ENCODE assay signal across 9 mouse cellular contexts in genomic region chr14:8135130-8135529, GRCm38 (mm10). TPM values are rescaled to one million over a fixed set of nuclear protein-coding genes. Genes with fewer than 3 reads are reported as not detected.
A peak's percentile ranks its signal among the peaks of the same experiment; 100 is the strongest.
DNase-seq lines count a peak whose midpoint lies in the region; ATAC-seq and TF ChIP-seq lines count a peak whose summit lies in the region.
"Had no signal": no experiment of that assay in that cellular context is flagged by ENCODE, and none has a peak within 500 bp of the region (broad histone marks: within the 10 kb centered on the region; RNA-seq: fewer than 3 reads in every experiment).

No protein-coding gene starts in this region.

- peaks cover 22% of the 10 kb centered on the region; the same call in 1 of the 2 replicates for H3K36me3 ChIP-seq in forebrain, embryonic 13.5 days (ENCODE audit: poor library complexity, severe bottlenecking)
- H3K36me3 ChIP-seq in forebrain, embryonic 12.5 days (replicated peaks) = peaks cover 16% of the 10 kb centered on the region; the same call in 1 of the 2 replicates
- H3K36me3 ChIP-seq in liver, embryonic 16.5 days (ENCODE audit: control insufficient read depth, insufficient read depth) = peaks cover 2% of the 10 kb centered on the region; the same call in 1 of the 2 replicates
- H3K36me3 ChIP-seq in liver, embryonic 11.5 days (ENCODE audit: control insufficient read depth, insufficient read depth, low read length) = peaks cover 2% of the 10 kb centered on the region; the same call in 1 of the 2 replicates

- H3K27ac ChIP-seq in forebrain, embryonic 13.5 days = no peak overlapping the region
- no peak overlapping the region for H3K27ac ChIP-seq in forebrain, embryonic 12.5 days
- H3K27ac ChIP-seq in liver, embryonic 16.5 days (ENCODE audit: low read length) = no peak overlapping the region
- H3K27ac ChIP-seq in liver, embryonic 11.5 days (ENCODE audit: low read depth, low read length) = no peak overlapping the region
- peak overlapping the region; percentile 2; the same call in 1 of the 2 replicates for H3K27ac ChIP-seq in layer of hippocampus, adult 2 months

- DNase-seq in liver, embryonic 11.5 days (ENCODE audit: low spot score) = no peak
- peak; percentile 52 to 76 for DNase-seq in layer of hippocampus, adult 2 months (ENCODE audit: low spot score in 2 of 2)
- peak; percentile 30 to 71 for DNase-seq in right cerebral cortex, postnatal 36 days (ENCODE audit: low spot score in 2 of 2)
- DNase-seq in adrenal gland, postnatal 14 days = no peak
- no peak for DNase-seq in kidney, adult 11 months

- ATAC-seq in forebrain, embryonic 13.5 days = peak; percentile 76
- ATAC-seq in forebrain, embryonic 12.5 days (ENCODE audit: low FRiP score) = no peak
- peak; percentile 24; the same call in 1 of the 2 replicates for ATAC-seq in liver, embryonic 16.5 days (ENCODE audit: low read depth)
- no peak for ATAC-seq in liver, embryonic 11.5 days (replicated peaks; ENCODE audit: low FRiP score)

- WGBS in forebrain, embryonic 13.5 days = 71% methylated on average over 3 of the region's 3 CpGs
- WGBS in forebrain, embryonic 12.5 days = 78% methylated on average over 3 of the region's 3 CpGs
- WGBS in liver, embryonic 16.5 days (ENCODE audit: insufficient replicate concordance) = 73% methylated on average over 3 of the region's 3 CpGs
- 89% methylated on average over 3 of the region's 3 CpGs for whole genome bisulfite sequencing in liver, embryonic 11.5 days

- no peak for TF ChIP-seq CTCF in layer of hippocampus, adult 2 months (conservative IDR thresholded peaks at IDR 0.05)

- H3K4me1 ChIP-seq in forebrain, embryonic 13.5 days = peaks cover 12% of the 10 kb centered on the region
- H3K4me1 ChIP-seq in forebrain, embryonic 12.5 days = peaks cover 9% of the 10 kb centered on the region
- H3K4me1 ChIP-seq in liver, embryonic 16.5 days (ENCODE audit: control insufficient read depth, low read depth, low read length) = no peaks in the 10 kb centered on the region
- H3K4me1 ChIP-seq in liver, embryonic 11.5 days (replicated peaks; ENCODE audit: control insufficient read depth, insufficient read depth, low read length) = peaks cover 4% of the 10 kb centered on the region; the same call in 1 of the 2 replicates

- H3K4me3 ChIP-seq in forebrain, embryonic 13.5 days = no peak overlapping the region
- no peak overlapping the region for H3K4me3 ChIP-seq in forebrain, embryonic 12.5 days (replicated peaks)
- H3K4me3 ChIP-seq in liver, embryonic 16.5 days (ENCODE audit: low read depth, low read length) = no peak overlapping the region
- H3K4me3 ChIP-seq in liver, embryonic 11.5 days (ENCODE audit: low read depth, low read length) = no peak overlapping the region
- no peak overlapping the region for H3K4me3 ChIP-seq in layer of hippocampus, adult 2 months
- H3K4me3 ChIP-seq: myocyte had no signal

- no peak overlapping the region for H3K4me2 ChIP-seq in forebrain, embryonic 13.5 days
- no peak overlapping the region for H3K4me2 ChIP-seq in forebrain, embryonic 12.5 days
- no peak overlapping the region for H3K4me2 ChIP-seq in liver, embryonic 16.5 days (ENCODE audit: low read depth, low read length)
- H3K4me2 ChIP-seq in liver, embryonic 11.5 days = no peak overlapping the region

- H3K9me3 ChIP-seq in forebrain, embryonic 13.5 days (replicated peaks) = no peaks in the 10 kb centered on the region
- no peaks in the 10 kb centered on the region for H3K9me3 ChIP-seq in forebrain, embryonic 12.5 days
- H3K9me3 ChIP-seq in liver, embryonic 16.5 days (replicated peaks; ENCODE audit: control insufficient read depth, low read length) = no peaks in the 10 kb centered on the region
- no peaks in the 10 kb centered on the region for H3K9me3 ChIP-seq in liver, embryonic 11.5 days (ENCODE audit: control insufficient read depth, low read length)

- no peaks in the 10 kb centered on the region for H3K27me3 ChIP-seq in forebrain, embryonic 13.5 days
- H3K27me3 ChIP-seq in forebrain, embryonic 12.5 days = no peaks in the 10 kb centered on the region
- no peaks in the 10 kb centered on the region for H3K27me3 ChIP-seq in liver, embryonic 16.5 days (ENCODE audit: control insufficient read depth, insufficient read depth, low read depth, low read length)
- no peaks in the 10 kb centered on the region for H3K27me3 ChIP-seq in liver, embryonic 11.5 days (replicated peaks; ENCODE audit: control insufficient read depth, insufficient read depth, low read length)

- no peak overlapping the region for H3K9ac ChIP-seq in forebrain, embryonic 13.5 days
- H3K9ac ChIP-seq in forebrain, embryonic 12.5 days = no peak overlapping the region
- no peak overlapping the region for H3K9ac ChIP-seq in liver, embryonic 16.5 days (ENCODE audit: low read depth, low read length)
- no peak overlapping the region for H3K9ac ChIP-seq in liver, embryonic 11.5 days (ENCODE audit: low read depth, low read length)

RNA-seq across cellular contexts. Expression of gene Pxk, which starts 37.1 kb away (rescaled TPM):
- polyA plus RNA-seq in forebrain, embryonic 13.5 days (2015; fragmentation: Nextera tagmentation; extraction: Ambion mirVana) = 39.4 and 40.6 TPM in 2 replicates
- 30.3 and 34.5 TPM in 2 replicates for polyA plus RNA-seq in forebrain, embryonic 12.5 days (2016; fragmentation: Nextera tagmentation; extraction: Ambion mirVana)
- polyA plus RNA-seq in liver, embryonic 16.5 days (2015; fragmentation: Nextera tagmentation; extraction: Ambion mirVana) = 11.5 and 12.4 TPM in 2 replicates
- 18.5 and 19.1 TPM in 2 replicates for polyA plus RNA-seq in liver, embryonic 11.5 days (2014; fragmentation: Nextera tagmentation; extraction: Ambion mirVana)
- 10 to 100 TPM; 28.5 to 28.9 TPM for total RNA-seq in layer of hippocampus, adult 2 months (2021)
- total RNA-seq in adrenal gland, postnatal 14 days (2021) = 54.8 and 61.4 TPM in 2 replicates

RNA-seq across cellular contexts. Expression of gene Pdhb, which starts 37.7 kb away (rescaled TPM):
- 238 and 247 TPM in 2 replicates for polyA plus RNA-seq in forebrain, embryonic 13.5 days (2015; fragmentation: Nextera tagmentation; extraction: Ambion mirVana)
- 199 and 211 TPM in 2 replicates for polyA plus RNA-seq in forebrain, embryonic 12.5 days (2016; fragmentation: Nextera tagmentation; extraction: Ambion mirVana)
- 103 and 107 TPM in 2 replicates for polyA plus RNA-seq in liver, embryonic 16.5 days (2015; fragmentation: Nextera tagmentation; extraction: Ambion mirVana)
- polyA plus RNA-seq in liver, embryonic 11.5 days (2014; fragmentation: Nextera tagmentation; extraction: Ambion mirVana) = 196 and 210 TPM in 2 replicates
- total RNA-seq in layer of hippocampus, adult 2 months (2021) = 100 to 1,000 TPM; 176 to 185 TPM
- 450 and 471 TPM in 2 replicates for total RNA-seq in adrenal gland, postnatal 14 days (2021)

RNA-seq across cellular contexts. Expression of gene Rpp14, which starts 55.0 kb away (rescaled TPM):
- 56.4 and 57.3 TPM in 2 replicates for polyA plus RNA-seq in forebrain, embryonic 13.5 days (2015; fragmentation: Nextera tagmentation; extraction: Ambion mirVana)
- polyA plus RNA-seq in forebrain, embryonic 12.5 days (2016; fragmentation: Nextera tagmentation; extraction: Ambion mirVana) = 53.3 and 53.6 TPM in 2 replicates
- polyA plus RNA-seq in liver, embryonic 16.5 days (2015; fragmentation: Nextera tagmentation; extraction: Ambion mirVana) = 16.0 and 17.4 TPM in 2 replicates
- 74.7 and 77.4 TPM in 2 replicates for polyA plus RNA-seq in liver, embryonic 11.5 days (2014; fragmentation: Nextera tagmentation; extraction: Ambion mirVana)
- total RNA-seq in layer of hippocampus, adult 2 months (2021) = 10 to 100 TPM; 30.5 to 31.7 TPM
- total RNA-seq in adrenal gland, postnatal 14 days (2021) = 35.8 and 37.1 TPM in 2 replicates

Comparison
In these comparisons a context has a peak if more than half of its experiments do, and no peak if none do; other contexts are left out.
1. ATAC-seq: peak in forebrain, embryonic 13.5 days (single experiment) and liver, embryonic 16.5 days (single experiment); none in forebrain, embryonic 12.5 days (single experiment) and liver, embryonic 11.5 days (single experiment).
2. DNase-seq: peak in layer of hippocampus, adult 2 months (2 of 2) and right cerebral cortex, postnatal 36 days (2 of 2); none in liver, embryonic 11.5 days (single experiment), adrenal gland, postnatal 14 days (single experiment) and kidney, adult 11 months (single experiment).